Mouse (Mus musculus): Measurements from ENCODE around the gene Focad. TPM values are rescaled to one million over a fixed set of nuclear protein-coding genes. Genes with fewer than 3 reads are reported as not detected.

Focad gene
- polyA plus RNA-seq, 1 experiment, result 16.1 TPM

DNA sequence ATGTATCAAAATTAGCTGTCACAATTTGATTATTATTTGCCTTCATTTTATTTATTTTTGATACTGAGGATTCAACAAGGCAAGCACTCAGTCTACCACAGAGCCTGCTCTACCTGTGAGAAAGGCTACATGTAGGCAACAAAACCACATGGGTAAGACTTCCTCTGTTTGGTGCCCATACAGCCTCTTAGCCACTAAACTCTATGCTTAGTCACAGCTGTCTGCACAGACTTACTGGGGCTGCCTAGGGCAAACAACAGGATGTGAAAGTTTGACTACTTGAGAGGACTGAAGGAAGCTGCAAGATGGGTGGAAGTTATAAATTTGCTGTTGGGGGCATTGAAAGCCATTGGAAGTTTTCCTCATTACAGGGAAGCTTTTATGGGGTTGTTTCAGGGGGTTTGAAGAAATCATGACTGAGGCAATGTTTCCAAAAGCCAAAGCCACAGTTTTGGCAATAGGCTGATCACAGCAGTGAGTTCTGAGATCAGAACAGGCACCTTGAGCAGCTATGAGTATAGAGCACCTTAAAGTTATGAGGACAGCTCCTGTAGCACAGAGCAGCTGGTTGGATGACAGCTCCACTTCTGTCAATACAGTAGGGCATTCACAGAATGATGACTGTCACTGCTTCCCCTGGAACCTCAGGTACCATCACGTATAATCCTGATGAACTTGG is 355.8 kb downstream of the Focad start:
- Histone ChIP-seq H3K4me1 (ENCODE audit: control insufficient read depth, insufficient read depth, low read length) (peaks cover 10% of the 10 kb centered on the region), H3K4me3 (ENCODE audit: insufficient read depth, low read length) (no peak overlapping the region)
- TF ChIP-seq POLR2A (IDR thresholded peaks at IDR 0.05; ENCODE audit: low read depth, low read length), result no peak
- TF ChIP-seq CTCF (IDR thresholded peaks at IDR 0.05; ENCODE audit: borderline replicate concordance, insufficient read depth, low read length), result no peak

DNA sequence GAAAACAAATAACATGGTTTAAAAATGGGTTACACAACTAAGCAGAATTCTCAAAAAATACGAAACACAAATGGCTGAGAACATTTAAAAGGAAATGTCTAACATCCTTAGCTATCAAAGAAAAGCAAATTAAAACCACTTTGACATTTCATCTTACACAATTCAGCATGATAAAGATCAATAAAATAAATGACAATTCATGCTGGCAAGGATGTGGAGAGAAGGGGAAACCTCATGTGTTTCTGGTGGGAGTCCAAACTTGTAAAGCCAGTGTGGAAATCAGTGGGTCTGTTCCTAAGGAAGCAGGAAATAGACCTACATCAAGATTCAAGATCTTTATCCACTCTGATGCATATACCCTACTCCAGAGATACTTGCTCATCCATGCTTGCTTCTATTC is 363.7 kb downstream of the Focad start:
- peaks cover 6% of the 10 kb centered on the region for H3K4me1 ChIP-seq (ENCODE audit: control insufficient read depth, insufficient read depth, low read length)
- no peak overlapping the region for H3K4me3 ChIP-seq (ENCODE audit: insufficient read depth, low read length)
- TF ChIP-seq POLR2A (IDR thresholded peaks at IDR 0.05; ENCODE audit: low read depth, low read length), result no peak
- TF ChIP-seq CTCF (IDR thresholded peaks at IDR 0.05; ENCODE audit: borderline replicate concordance, insufficient read depth, low read length), result no peak
- no peak overlapping the region for H3K27ac ChIP-seq (ENCODE audit: insufficient read depth, low read length)

More for the DNA sequence above, 355.8 kb downstream of the Focad start:
- peak overlapping the region; percentile 61; the same call in 1 of the 2 replicates for H3K27ac ChIP-seq (ENCODE audit: insufficient read depth, low read length)

DNA sequence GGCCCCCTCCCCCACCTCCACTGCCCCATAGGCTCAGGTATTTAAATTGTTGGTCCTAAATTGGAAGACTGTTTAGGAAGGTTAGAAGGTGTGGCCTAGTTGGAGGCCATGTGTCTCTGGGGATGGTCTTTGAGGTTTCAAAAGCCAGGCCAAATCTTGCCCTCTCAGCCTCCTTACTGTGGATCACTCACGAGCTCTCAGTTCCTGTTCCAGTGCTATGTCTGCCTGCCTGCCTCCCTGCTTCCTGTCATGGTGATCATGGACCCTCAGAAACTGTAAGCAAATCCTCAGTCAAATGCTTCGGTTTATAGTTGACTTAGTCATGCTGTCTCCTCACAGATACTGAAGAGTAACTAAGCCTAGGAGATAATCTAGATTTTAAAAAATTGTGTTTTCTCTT is 364.2 kb downstream of the Focad start:
- no peak for TF ChIP-seq CTCF (IDR thresholded peaks at IDR 0.05; ENCODE audit: borderline replicate concordance, insufficient read depth, low read length)
- no peak for TF ChIP-seq POLR2A (IDR thresholded peaks at IDR 0.05; ENCODE audit: low read depth, low read length)
- no peak overlapping the region for H3K4me3 ChIP-seq (ENCODE audit: insufficient read depth, low read length)
- no peak overlapping the region for H3K27ac ChIP-seq (ENCODE audit: insufficient read depth, low read length)
- H3K4me1 ChIP-seq (ENCODE audit: control insufficient read depth, insufficient read depth, low read length), result peaks cover 11% of the 10 kb centered on the region

Other genes with a start within 250 kb of the Focad start
- 41.6 and 42.0 TPM in 2 replicates for gene Mllt3, start 61.3 kb upstream of the Focad start, polyA plus RNA-seq (2011; ENCODE audit: insufficient read length, low read depth, missing spikeins)

Data from embryonic fibroblast, embryonic 13.5 days (primary cell).